Mouse (Mus musculus) yolk sac, embryonic 10.5 days (tissue): ENCODE measurements around the gene Crebrf.

Experiments used
- DNase-seq: peaks from one replicate; pipeline ENCODE4 v3.0.0-alpha.2; 2017; ENCODE audit warnings: low spot score

Gene Crebrf

DNA sequence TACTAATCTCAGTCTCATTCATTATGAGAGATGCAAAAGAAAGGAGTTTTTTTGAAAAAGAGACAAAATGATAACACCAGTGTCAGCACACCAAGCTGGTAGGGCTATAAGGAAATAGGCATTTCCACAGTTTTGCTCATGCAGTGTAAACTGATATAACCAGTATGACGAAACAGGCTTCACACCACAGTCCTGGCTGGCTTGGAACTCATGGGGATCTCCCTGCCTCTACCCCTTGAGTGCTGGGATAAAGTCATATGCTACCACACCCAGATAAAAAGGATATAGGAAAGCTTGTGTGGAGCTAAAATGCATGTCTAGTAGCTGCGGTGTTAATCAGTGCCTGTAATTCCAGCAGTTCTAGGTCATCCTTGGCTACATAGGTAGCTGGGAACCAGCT is 64.0 kb downstream of the Crebrf start:
- DNase-seq: no peak

DNA sequence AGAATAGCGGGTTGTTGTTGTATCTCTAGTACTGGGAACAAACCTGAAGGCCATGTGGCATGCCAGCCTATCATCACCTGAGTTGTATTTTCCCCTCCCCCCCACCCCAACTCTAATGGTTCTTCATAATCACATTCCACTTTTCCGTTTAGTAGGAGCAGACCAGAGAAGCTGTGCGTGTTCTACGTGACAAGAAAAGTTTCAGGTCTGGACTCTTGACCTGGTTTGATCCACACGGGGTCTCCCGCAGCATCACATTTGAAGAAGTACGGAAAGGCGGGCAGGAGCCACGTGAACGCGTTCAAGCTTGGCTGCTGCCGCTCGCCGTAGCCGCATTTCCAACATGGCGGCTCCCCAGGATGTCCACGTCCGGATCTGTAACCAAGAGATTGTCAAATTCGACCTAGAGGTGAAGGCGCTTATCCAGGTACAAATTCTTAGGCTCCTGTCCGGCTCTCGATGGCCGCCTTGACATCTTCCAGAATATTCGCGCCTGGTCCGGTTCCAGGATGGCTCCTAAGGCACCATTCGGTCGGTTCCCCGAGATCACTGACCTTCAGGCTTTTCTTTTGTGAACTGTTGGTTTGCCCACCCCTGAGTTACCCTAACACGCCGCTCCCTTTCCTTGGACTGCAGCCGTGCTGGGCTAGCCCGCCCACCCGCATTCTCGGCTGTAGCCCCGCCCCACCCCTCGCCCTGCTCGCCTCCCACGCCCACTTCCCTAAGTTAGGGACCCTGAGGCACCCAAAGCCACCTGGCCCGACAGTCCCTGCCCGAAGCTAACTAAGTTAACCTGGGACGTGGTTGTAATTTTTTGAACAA is 65.5 kb downstream of the Crebrf start, which contains the start of gene Bnip1:
TSS of gene Bnip1 (plus strand) at position 317 of the 822 bp plus-strand sequence.
- peak; percentile 86 for DNase-seq

DNA sequence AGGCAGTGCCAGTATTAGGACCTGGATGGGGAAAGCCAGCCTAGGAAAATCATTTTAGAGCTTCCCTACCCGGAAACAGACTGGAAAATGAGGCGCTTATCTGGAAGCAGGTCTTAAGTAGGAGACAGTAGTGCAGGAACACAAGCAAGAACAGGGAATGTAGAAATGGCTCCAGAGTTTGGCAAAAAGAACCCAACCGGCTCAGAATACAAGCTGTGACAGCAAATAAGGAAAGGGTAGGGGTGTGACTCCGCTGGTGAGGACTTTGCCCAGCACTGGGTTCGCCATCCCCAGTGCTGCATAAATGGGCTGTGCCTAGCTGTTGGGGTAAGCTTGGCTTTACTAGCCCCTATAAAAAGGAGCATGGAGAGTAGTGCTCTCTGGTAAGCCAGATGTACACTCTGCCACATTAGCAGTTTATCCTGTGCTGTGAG is 66.2 kb downstream of the Crebrf start:
- DNase-seq: peak; percentile 48

DNA sequence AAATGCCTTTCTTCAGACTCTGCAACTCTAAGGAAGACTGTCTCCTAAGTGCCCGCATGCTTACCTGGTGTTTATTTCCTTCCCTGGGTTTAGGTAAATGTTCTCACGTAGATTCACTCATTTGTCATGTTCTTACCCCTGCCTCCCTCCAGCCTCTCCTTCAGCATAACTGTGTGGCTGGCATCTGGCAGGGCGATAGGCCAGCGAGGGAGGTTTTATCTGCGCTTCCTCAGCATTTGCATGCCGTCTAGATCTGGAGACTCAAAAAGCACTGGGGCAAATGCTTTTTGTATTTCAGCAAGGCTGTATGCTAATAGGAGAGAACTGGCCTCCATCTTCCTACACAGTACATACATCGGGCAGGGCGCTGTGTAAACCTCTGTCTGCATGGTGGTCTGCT is 69.1 kb downstream of the Crebrf start:
- DNase-seq: no peak

DNA sequence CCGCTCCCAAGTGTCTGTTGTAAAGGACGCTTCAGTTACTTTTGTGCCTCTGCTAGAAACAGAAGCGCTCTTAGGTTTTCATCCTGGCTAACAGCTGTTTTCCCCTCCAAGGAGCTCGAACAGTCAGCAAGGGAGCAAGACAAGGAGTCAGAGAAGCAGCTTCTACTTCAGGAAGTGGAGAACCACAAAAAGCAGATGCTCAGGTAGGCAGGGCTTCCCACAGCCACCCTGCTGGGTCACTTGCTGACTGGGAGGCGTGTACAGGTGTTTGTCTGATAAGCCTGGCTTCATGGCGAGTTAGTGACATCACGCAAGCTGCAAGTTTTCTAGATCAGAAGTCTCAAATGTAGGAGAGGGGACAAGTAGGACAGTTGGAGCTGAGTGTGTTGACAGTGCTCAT is 71.1 kb downstream of the Crebrf start:
- DNase-seq: no peak

DNA sequence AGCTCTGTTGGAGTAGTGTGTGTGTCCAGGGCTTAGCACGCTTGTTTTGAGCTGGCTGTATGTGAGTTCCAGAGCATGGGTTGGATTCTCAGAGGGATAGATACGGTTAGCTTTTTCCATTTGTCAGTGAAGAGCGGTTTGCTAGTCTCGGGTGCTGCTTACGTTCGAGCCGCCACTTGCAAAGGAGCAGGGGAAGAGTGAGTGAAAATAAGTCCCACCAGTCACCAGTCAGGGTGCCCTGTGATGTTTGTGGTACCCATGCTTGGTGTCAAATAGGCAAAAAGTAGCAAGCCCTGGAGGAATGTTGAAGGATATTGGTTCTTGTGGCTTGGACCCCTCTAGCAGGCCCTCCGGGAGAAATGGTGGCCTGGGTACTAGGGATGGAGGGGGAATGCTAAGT is 73.5 kb downstream of the Crebrf start:
- no peak for DNase-seq

DNA sequence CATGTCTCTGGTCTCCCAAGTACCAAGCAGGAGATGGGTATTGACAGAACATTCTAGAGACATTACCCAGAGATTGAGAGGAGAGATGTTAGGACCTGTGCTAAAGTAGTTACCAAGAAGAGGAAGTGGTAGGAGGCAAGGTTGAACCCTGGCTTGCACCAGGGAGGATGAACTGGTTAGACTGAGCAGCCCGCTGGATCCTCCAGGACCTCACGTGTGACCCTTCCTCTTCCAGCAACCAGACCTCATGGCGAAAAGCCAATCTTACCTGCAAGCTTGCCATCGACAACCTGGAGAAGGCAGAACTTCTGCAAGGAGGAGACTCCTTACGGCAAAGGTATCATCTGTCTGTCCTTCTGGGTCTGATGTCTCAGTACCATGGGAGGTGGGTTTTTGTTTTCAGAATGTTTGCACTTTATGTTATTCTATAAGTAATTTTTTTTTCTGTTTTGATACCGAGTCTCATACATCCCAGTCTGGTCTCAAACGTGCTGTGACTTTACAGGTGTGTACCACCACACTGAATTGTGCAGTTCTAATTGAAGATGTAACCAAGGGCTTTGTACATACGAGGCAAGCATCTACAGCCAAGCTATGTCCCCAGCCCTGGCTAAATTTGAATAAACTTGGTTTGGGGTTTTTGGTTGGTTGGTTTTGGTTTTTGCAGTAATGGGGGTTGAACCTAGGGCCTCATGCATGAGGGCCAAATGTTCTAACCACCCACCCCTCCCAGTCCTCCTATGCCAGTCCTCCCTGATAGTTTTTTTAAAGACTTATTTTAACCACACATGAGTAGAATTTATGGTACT is 74.2 kb downstream of the Crebrf start:
- DNase-seq: no peak

DNA sequence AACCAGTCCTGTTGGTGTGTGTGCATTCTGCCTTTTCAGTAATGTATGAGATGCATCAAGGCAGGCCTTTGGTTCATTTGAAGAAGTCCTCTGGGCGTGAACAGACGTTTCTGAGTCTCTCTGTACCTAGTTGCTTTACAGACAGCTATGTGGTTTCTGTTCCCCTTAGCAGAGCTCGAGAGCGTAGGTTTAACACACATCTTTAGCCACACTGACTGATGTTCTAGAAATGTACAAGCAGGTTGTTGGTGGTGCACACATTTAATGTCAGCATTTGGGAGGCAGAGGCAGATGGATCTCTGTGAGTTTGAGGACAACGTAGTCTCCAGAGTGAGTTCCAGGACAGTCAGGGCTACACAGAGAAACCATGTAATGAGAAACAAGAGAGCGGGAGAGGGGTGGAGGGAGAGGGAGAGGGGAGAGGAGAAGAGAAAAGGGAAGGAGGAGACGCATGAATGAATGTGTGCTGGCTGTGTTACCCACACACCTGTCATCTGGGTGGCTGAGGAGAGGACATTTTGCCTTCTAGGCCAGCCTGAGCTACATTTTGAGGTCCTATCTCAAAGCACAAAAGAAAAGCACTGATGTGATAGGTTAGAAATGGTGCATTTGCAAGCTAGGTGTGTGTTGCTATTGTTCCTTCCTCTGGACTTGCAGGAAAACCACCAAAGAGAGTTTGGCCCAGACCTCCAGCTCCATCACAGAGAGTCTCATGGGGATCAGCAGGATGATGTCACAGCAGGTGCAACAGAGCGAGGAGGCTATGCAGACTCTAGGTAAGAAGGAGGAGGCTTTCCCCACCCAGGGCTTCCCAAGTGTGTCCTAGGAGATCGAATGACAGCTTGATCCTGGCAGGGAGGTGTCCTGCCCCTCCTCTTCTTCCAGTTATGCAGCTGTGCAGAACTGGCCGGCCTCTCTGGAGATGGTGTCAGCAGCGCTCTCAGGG is 75.1 kb downstream of the Crebrf start:
- no peak for DNase-seq

DNA sequence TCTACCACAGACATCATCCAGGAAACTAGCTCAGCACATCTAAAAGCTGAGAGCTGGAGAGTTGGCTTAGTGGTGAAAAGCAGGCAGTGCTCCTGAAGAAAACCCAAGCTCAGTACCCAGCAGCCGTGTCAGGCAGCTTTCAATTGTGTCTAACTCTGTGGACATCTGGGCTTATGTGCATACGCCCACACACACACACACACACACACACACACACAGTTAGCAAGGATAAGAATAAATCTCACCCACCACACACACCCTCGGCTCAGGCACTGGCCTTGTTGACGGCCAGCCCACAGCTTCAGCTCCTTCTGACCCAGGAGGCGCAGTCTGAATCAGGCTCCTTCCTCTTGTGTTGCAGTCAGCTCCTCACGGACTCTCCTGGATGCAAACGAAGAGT is 76.1 kb downstream of the Crebrf start:
- DNase-seq: no peak

DNA sequence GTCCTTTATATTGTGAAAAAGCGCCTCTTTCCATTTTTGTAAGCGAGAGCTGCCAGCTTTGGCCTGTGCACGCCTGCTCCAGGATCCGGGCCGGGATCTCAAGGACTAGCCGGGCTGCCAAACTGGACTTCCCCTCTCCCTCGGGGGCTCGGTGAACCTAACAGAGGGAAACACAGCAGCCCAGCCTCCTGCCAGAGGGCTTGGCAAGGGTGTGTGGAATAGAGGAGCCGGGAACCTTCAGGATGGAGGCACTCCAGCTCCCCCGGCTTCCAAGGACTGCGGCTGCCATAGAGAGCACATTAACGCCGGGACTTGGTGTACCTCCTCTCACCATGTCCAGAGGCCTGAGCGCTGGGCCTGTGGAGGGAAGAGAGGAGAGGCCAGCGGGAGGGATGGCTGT is 76.6 kb downstream of the Crebrf start:
- no peak for DNase-seq

DNA sequence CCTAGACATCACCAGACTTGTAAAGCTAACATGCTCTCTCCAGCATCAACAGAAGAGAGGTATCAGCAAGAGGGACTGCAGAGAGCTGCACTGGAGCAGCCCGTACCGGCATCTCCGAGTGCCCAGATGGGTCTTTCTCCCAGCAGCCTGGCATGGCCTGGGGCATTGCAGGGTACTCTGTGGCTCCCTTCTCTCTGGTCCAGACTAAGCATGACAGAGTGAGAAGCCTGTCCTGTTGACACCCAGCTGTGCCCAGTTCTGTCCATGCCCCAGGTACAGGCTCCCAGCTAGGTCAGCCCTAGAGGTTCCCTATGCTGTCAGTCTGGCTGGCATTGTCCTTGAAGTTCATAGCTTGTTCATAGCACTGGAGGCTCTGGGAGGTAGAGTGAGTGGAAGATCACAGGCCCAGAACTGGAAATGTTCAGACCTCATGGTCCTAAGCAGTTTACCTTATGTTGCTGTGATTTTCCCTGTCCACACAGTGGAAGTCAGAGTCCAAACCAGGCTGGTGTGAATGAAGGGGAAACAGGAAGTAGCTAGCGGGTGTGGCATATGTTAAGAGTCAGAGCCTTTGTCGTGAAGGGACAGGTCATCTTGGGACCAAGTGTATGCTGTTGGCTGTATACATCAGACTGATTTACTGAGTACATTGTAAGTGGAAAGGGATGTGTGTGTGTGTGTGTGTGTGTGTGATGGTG is 77.8 kb downstream of the Crebrf start:
- DNase-seq: no peak

DNA sequence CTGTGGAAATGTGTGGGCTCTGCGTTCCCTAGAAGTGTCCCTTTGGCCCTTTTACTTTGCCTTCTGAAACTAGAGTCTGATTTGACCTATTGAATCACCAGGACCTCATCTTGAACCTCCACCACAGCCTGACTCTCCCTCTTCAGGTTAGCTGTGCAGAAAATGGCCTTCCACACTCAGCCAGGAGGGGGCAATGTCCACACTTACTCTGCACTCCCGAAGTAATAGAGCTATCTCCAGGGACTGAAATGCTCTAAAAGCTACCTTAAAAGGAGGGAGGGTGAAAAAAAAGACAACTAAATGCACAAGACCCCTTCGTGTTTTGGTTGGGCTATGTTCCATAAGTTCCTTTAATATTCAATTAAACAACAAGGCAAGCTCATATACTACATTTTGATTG is 79.3 kb downstream of the Crebrf start:
- DNase-seq: peak; percentile 40

DNA sequence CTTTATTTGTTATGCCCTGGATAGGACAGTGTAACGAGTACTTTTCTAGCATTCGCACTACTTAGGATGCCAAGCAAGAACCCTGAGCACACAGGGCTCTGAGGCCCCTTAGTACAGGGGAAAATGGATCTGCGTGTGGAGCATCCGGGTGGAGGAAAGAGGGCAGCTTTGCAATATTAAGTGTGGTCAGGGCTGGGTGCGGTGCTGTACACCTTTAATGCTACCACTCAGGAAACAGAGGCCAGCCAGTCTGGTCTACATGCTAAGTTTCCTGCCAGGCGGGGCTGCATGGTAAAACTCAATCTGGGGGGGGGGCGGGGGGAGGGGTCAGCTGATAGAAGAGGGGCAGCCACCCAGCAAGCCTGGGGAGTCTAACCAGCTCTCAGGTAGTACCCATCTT is 79.9 kb downstream of the Crebrf start:
- no peak for DNase-seq

DNA sequence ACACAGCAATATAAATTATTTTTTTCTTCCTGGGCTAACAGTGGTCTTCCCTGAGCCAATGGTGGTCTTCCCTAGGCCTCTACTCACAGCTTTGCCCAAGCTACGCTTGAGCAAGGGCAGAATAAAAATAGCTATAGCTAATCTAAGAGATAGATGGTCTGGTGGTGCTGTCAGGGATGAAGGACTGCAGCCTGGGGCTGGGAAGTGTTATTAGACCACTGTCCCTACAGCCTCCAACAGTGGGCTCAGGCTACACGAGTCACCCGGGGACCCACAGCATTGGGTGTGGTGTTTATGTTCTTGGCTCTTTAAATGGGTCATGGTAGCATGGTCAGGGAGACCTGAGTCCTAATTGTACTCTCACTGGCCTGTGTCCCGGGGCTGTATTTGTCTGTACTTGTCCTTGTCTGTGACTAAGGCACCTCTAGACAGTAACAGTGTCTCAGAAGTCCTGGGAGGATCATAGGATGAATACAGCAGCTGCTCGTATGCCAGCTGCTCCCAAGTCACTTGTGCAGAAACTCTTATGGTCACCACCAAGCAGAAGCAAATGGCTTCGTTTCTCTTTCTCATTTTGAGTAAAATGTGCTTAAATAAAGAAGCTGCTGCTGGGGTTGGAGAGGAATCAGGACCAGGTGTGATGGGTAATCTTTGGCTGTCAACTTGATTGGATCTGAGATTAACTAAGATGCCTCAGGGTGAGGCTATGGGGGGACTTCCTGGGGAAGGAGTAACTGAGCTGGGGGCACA is 82.1 kb downstream of the Crebrf start:
- no peak for DNase-seq

DNA sequence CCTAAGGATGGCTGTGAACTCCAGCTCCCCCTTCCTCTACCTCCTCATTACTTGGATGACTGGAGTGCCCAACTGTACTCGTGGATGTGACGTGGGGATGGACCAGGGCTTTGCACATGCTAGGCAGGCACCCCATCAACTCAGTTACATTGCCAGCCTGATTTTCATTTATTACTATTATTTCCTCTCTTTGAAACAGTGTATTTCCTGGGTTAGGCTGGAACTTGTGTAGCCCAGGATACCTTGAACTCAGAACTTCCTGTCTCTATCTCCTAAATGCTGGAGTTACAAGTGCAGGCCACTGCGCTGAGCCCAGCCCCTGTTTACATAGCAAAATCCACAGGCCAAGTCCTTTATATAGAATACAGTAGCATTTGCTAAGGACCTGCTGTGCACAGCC is 87.4 kb downstream of the Crebrf start:
- no peak for DNase-seq

DNA sequence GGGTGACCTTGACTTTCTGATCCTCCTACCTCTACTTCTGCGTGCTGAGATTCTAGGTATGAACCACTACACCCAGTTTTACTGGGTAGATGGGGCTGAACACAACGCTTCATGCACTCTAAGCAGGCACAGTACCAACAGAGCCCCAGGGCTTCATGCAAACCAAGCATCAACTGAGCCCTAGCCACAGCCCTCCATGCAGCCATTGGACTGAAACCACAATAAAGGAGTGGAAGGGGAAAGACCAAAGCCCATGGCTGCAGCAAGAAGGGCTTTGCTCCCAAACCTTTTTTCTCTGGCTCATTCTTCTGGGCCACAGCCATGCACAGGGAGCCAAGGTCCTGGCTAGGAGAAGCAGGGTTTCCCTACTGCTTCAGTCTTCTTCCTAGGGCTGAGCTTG is 97.2 kb downstream of the Crebrf start:
- no peak for DNase-seq

DNA sequence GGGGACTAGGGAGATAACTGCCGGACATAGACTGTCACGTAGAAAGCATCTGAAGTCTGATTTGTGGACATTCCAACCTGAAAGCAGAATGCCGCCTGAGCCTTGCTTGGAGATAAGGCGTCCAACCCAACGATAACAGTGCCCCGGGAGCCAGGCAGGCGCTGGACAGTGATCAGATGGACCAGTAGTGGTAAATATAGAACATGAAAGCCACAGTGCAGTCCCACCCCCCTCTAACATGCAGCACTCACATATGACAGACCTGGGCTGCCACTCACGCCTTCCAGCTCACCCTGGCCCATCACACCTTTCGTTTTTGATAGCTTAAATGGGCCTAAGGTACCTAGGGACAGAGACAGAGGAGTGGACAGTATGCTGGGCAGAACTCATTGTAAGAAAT is 98.0 kb downstream of the Crebrf start:
- no peak for DNase-seq

DNA sequence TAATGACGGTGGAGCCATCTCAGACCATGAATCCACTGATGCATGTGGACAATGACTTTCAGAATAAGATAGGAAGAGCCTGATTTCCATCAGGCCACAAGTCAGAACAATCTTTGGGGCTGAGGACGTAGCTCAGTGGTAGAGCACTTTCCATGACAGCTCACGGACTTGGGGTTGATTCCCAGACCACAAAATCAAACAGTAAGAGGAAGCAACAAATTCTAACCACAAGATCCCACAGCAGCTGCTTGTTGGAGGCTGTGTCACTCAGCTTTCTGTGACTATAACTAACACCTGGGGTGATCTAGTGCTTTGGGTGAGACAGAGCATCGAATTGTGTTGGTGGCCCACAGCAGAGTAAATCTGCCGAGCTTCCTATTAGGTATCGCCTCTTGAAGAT is 101.4 kb downstream of the Crebrf start:
- DNase-seq: no peak

DNA sequence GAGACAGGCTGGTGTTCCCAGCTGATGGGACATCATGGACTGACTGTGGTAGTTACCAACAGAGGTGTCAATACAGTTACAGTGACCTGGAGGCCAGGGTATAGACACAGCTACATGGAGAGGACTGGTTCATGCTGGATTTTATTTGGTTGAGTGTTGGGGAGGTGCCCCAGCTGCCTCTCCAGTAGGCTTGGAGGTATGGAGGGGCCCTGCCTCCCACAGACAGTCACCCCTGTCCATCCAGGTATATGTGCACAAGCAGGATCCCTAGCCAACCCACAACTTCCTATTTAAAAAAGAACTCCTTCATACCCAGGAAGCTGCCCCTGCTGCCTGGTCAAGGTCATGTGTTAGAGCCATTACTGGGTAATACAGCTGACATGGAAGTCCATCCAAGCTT is 102.3 kb downstream of the Crebrf start:
- DNase-seq: no peak

DNA sequence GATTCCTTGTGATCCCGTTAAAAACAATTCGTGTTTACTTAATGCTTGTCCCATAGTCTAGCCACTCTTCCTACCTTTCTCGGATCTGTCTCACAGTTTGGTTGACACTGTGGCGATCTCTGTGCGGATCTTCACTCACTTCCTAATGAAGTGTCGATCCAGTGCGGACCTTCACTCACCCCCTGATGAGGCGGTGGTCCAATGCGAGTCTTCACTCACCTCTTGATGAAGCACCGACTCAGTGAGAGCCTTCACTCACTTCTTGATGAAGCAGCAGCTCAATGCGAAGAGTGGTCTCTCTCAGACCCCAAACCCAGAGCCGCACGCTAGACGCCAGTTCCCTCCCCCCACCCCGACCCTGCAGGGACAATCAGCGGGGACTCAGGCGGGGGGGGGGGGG is 110.7 kb downstream of the Crebrf start:
- DNase-seq: no peak
